Mouse (Mus musculus): ENCODE data around the gene Rhot2.

DNA sequence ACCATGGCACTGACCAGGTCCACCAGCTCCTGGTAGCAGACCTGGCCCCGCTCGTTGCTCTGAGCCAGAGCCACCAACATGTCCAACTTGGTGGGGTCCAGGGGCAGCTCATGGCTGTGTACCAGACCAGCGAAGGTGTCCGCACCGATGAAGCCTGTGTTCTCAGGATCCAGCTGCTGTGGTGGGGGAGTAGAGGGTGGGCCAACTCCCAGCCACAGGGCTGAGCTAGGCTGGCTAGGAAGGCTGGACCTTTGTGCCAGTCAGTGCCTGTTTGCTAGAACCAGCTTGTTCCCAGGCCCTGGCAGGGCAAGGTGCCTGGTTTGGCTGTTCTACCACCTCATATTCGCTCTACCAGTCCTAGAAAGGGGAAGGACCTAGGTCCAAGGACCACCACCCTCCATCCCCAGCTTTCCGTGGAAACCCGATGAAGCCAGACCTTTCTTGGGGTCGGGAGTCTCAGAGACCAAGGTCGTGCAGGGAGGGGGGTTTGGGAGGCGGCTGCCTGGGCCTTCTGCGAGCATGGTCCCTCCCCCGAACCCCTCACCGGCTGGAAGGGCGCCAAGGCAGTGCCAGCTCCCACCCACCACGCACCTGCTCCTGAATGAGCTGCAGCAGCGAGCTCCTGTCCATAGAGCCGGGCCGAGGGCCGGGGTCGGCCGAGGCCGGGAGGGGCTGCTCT lies 8.1 kb downstream of the Rhot2 start:
- no peak for TF ChIP-seq CTCF (IDR thresholded peaks at IDR 0.05; ENCODE audit: extremely low read depth, insufficient read length, insufficient replicate concordance, low read depth, low read length)
- no peak for TF ChIP-seq POLR2A (IDR thresholded peaks at IDR 0.05; ENCODE audit: low read depth, low read length)

Measured in small intestine, adult 2 months (tissue).